Mouse (Mus musculus) megakaryocyte, adult 5-6 weeks (primary cell): Measurements from ENCODE around the gene Prelid3b. TPM values are rescaled to one million over a fixed set of nuclear protein-coding genes. Genes with fewer than 3 reads are reported as not detected.

Experiments
- ATAC-seq: 2 replicates; pipeline ENCODE4 v1.8.0; 2016; ENCODE audit warnings: mild to moderate bottlenecking, inconsistent platforms; ENCODE audit not compliant: poor library complexity, severe bottlenecking
- total RNA-seq, 2 experiments: library from RNA; stranded (forward) in 1 of 2; stranded (reverse) in 1 of 2; fragments of 153-499, 151-499 nt in 1 of 2; fragments of 221-1000, 200-1000 nt in 1 of 2; gene quantifications; 2 replicates each; pipeline versions ENCODE4 v1.2.3 to v1.2.4; 2015 to 2017

Gene Prelid3b
- total RNA-seq, 2 experiments from 2014 or later = 66.9 to 145 TPM

- peak; percentile 99 for ATAC-seq
These were observed 8.9 kb downstream of the Prelid3b start, which contains the start of gene Atp5e for GRCm38 (mm10) chr2:174463789-174464523. Gene Atp5e (minus strand): TSS chr2:174464105.

GRCm38 (mm10) chr2:174463370-174463769 is 9.5 kb downstream of the Prelid3b start:
- peak; percentile 6; the same call in 1 of the 2 replicates for ATAC-seq

- no peak for ATAC-seq
These were observed 13.5 kb downstream of the Prelid3b start for GRCm38 (mm10) chr2:174459365-174459764.

DNA sequence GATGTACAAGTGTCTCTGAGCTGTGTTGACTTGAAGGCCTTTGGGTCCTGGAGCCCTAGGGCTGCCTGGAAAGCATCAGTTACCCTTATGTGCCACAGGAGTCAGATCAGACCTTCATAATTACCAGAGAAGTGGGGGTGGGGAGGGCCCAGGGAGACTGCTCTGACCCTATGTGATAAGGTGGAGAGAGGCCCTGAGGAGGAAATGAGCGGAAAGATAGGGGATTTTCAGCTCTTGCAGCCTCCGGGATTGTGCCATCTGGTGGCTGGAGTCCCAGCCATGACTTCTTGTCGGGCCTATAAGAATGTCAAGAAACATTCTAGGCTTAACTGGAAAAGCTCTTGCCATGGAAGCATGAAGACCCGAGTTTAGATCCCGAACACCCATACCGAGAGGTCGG is 19.2 kb downstream of the Prelid3b start:
- ATAC-seq = peak; percentile 76

DNA sequence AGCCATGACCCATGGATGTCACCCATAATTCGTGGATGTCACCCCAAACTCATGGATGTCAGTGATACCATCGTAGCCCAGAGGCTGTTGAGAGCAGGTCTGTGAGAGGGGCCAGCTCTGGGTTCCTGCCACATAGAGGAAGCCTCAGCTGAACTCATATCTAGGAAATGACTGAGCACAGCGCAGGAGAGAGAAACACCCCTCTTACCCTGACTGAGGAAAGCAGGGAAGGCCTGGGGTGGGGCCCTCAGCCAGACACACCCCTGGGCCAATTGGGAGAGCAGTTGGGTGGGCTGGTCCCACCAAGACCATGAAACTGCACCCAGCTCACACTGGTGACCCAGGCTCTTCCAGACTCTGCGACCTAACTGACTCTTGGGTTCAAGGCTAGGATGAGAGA is 22.5 kb downstream of the Prelid3b start, which contains the start of gene Tubb1:
Tubb1 (plus strand) TSS at position 343 of the 400 bp plus-strand sequence.
- ATAC-seq = no peak

DNA sequence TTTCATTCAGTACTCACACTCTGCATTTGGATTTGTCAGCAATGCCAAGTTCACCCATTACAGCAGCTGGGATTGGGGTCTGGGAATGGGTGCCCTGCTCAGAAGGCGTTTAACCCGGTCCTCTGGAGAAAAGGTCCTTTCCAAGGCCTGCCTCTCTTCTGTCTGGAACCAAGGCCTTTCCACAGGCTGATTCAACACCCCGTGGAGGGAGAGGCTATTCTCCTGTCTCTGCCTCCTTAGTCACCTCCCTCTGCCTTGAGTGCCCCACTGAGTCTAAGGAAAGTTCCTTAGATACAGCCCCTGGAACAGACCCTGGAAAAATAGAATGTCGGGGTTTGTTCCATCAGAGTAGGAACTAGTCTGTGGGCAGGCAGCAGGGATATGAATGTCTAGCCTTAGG is 24.5 kb downstream of the Prelid3b start:
- no peak for ATAC-seq

GRCm38 (mm10) chr2:174446905-174447304 is 26.0 kb downstream of the Prelid3b start:
- ATAC-seq = no peak

DNA sequence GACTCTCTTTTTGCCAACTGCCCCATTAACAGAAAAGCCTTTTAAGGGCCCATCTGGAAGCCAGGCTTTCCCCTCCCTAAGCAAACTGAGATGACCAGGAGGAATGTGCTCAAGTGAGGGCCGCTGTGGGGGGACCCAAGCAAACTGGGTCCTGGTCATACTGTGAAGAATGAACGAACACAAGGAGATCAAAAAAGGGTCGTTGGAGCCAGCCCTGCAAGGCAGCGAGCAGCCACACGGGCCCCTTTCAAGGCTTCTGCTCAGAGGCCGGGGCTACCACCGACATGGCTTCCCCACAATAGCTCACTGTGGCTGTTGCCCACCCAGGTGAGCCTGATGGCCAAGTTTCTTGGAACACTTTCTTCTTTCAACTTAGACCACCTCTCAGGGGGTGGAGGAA is 26.4 kb downstream of the Prelid3b start:
- no peak for ATAC-seq

GRCm38 (mm10) chr2:174445018-174445417 is 27.9 kb downstream of the Prelid3b start:
- ATAC-seq = no peak

DNA sequence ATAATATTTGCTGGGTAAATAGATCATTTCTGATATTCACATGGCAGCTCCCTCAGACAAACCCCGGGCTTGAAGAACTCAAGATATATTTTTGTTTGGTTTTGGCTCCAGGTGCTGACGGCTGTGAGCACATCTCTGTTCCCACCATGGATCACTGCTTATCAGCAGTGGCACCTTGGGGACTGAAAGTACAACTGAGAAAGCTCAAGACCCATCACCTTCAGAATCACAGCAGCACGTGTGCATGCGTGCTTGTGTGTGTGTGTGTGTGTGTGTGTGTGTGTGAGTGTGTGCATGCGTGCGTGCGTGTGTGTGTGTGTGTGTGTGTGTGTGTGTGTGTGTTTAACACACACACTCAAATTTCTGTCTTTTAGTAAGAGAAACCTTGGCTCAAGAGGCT is 28.5 kb downstream of the Prelid3b start:
- no peak for ATAC-seq

- ATAC-seq = no peak
These were observed 29.8 kb downstream of the Prelid3b start for GRCm38 (mm10) chr2:174443046-174443445.

GRCm38 (mm10) chr2:174442460-174442859 is 30.4 kb downstream of the Prelid3b start:
- no peak for ATAC-seq

DNA sequence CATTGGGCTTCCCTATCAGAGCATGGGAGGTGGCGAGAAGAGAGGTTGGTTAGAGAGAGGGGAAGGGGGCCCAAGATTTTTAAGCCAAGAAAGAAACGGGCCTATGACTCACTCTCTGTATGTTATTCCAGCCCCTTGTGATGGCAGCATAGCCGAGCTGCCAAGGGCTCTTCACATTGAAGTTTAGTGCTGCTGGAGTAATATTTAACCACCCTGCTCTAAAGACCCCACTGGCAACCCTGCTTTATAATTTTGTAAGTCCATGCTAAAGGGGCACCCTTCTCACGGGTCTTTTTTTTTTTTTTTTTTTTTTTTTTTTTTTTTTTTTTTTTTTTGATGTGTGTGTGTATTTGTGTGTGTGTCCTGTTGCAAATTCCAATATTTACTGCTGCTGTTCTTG is 31.0 kb downstream of the Prelid3b start:
- no peak for ATAC-seq

DNA sequence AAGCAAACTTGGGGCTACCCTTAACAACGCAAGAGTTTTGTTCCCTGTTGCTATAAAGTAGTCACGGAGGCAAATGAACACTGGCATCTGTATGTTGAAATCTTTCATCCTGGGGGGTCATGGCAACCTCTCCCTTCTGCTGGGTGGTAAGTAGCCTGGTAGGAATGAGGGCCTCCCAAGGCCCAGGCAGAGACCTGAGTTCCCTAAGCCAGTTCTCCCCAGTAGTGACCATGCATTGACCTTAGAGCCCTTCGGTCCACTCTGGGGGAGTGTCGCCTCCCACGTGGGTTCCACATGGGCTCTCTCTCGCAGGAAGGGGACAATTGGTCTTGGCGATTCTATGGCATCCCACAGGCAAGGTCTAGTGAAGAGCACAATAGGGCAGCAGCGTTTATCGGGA is 32.9 kb downstream of the Prelid3b start:
- no peak for ATAC-seq

- ATAC-seq = peak; percentile 27
These were observed 33.4 kb downstream of the Prelid3b start for GRCm38 (mm10) chr2:174439450-174439838.

- peak; percentile 38 for ATAC-seq
These were observed 34.0 kb downstream of the Prelid3b start, which contains the start of gene Ctsz for GRCm38 (mm10) chr2:174438737-174439449. Gene Ctsz (minus strand): TSS chr2:174439039.

GRCm38 (mm10) chr2:174438181-174438580 is 34.7 kb downstream of the Prelid3b start:
- no peak for ATAC-seq

DNA sequence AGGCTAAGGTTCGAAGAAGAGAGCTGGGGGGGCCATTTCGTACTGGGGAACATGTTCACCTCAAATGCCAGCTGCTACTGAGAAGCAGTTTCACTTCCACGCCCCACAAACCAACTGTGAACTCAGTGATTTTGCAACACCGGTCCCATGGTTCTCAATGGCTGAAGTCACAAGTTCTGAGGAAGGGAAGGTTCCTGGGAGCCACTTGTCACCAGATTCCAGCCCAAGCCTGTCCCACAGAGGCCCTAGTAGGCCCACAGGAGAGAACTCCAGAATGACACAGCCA is 35.2 kb downstream of the Prelid3b start:
- peak; percentile 43 for ATAC-seq

DNA sequence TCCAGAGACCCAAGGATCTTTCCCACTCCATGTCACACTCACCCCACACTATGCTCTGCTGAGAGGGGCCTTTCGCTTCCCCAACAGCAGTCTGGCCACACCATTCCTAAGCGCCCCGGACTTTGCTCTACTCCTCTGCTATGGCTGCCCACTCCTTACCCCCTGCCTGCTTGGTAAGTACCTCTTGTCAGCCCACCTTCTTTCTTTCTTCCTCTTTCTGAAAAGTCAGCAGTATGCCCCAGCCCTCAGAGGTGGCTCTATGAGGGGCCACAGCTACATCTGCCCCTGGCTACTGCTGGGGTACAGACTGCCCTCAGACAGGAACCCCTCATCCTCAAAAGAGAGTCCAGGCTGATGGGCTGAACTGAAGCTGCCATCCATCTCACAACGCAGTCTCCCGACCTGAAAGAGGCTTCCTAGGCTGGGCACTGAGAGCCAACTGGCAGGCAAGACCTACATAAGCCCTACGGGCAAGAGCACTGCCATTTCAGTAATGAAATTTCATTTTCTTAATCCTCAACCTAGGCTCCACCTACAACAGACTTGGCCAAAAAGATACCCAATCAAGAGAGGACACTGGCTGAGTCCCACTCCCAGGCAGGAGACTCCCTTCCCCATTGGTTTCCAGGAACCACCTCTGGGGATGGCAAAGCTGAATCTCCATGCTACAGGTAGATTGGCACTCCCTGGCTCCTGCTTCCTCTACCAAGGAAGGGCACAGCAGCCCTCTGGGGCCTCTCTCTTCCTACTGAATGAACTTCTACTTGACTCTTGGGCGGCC is 35.8 kb downstream of the Prelid3b start:
- peak; percentile 14 for ATAC-seq

GRCm38 (mm10) chr2:174436076-174436701 is 36.7 kb downstream of the Prelid3b start:
- ATAC-seq = peak; percentile 44

GRCm38 (mm10) chr2:174434943-174435342 is 37.9 kb downstream of the Prelid3b start:
- ATAC-seq = no peak
